Mouse (Mus musculus) heart, embryonic 12.5 days (tissue): ENCODE results near the gene Zdhhc3. TPM values are rescaled to one million over a fixed set of nuclear protein-coding genes. Genes with fewer than 3 reads are reported as not detected.

ENCODE experiments used
- ATAC-seq: fragments of 200-750 bp; cut with Nextera tagmentation; 2 replicates; pipeline ENCODE4 v1.8.0; 2017; ENCODE audit warnings: moderate TSS enrichment, moderate library complexity; ENCODE audit not compliant: insufficient number of reproducible peaks, low FRiP score
- H3K27ac ChIP-seq: fragments of 300-500 bp; sonication (generic); 2 replicates; pipeline ENCODE4 v1.5.1; 2016; ENCODE audit warnings: mild to moderate bottlenecking, moderate library complexity; ENCODE audit not compliant: poor library complexity, severe bottlenecking
- H3K27me3 ChIP-seq: fragments of 300-500 bp; sonication (generic); replicated peaks from 2 replicates; pipeline ENCODE4 v1.6.1; 2016; ENCODE audit warnings: mild to moderate bottlenecking, moderate library complexity
- H3K36me3 ChIP-seq: fragments of 300-500 bp; sonication (generic); 2 replicates; pipeline ENCODE4 v1.6.1; 2016; ENCODE audit warnings: mild to moderate bottlenecking, moderate library complexity
- H3K4me1 ChIP-seq: fragments of 300-500 bp; sonication (generic); replicated peaks from 2 replicates; pipeline ENCODE4 v1.6.1; 2016; ENCODE audit warnings: mild to moderate bottlenecking
- H3K4me2 ChIP-seq: fragments of 300-500 bp; sonication (generic); 2 replicates; pipeline ENCODE4 v1.6.1; 2016; ENCODE audit warnings: mild to moderate bottlenecking, moderate library complexity
- H3K4me3 ChIP-seq: fragments of 300-500 bp; sonication (generic); 2 replicates; pipeline ENCODE4 v1.5.1; 2016; ENCODE audit warnings: mild to moderate bottlenecking
- H3K9ac ChIP-seq: fragments of 300-500 bp; sonication (generic); 2 replicates; pipeline ENCODE4 v1.6.1; 2016; ENCODE audit warnings: mild to moderate bottlenecking, moderate library complexity
- H3K9me3 ChIP-seq: fragments of 300-500 bp; sonication (generic); replicated peaks from 2 replicates; pipeline ENCODE4 v1.6.1; 2016; ENCODE audit warnings: mild to moderate bottlenecking, moderate library complexity
- WGBS: fragments of 180-500 bp; shearing (Covaris S2); methylation state at CpG from one replicate; pipeline ENCODE4 v1.1.7; 2016; 5-methylcytosine and 5-hydroxymethylcytosine counted together
- polyA plus RNA-seq: library from polyadenylated mRNA; unstranded; fragments of >200 nt; fragmentation: Nextera tagmentation; extraction: Ambion mirVana; gene quantifications from 2 replicates; pipeline ENCODE4 v1.2.1, GENCODE M21; 2016

Gene Zdhhc3
- polyA plus RNA-seq, 1 experiment from 2014 or later: 62.2 TPM

- WGBS: 91% methylated on average over 5 of the region's 5 CpGs
- no peak overlapping the region for H3K9ac ChIP-seq
- no peak overlapping the region for H3K27ac ChIP-seq
- no peaks in the 10 kb centered on the region for H3K9me3 ChIP-seq
- H3K4me2 ChIP-seq: no peak overlapping the region
- no peak overlapping the region for H3K4me3 ChIP-seq
- H3K27me3 ChIP-seq: no peaks in the 10 kb centered on the region
- H3K4me1 ChIP-seq: no peaks in the 10 kb centered on the region
- peaks cover 91% of the 10 kb centered on the region for H3K36me3 ChIP-seq
- ATAC-seq: no peak
Observed at GRCm38 (mm10) chr9:123079149-123079548, 33.9 kb downstream of the Zdhhc3 start.

- Histone ChIP-seq H3K4me1 (peaks cover 7% of the 10 kb centered on the region), H3K4me3 (no peak overlapping the region), H3K9ac (no peak overlapping the region), H3K9me3 (no peaks in the 10 kb centered on the region), H3K27me3 (no peaks in the 10 kb centered on the region), H3K4me2 (no peak overlapping the region), H3K27ac (no peak overlapping the region), H3K36me3 (no peaks in the 10 kb centered on the region)
- WGBS: 62% methylated on average over 3 of the region's 3 CpGs
- no peak for ATAC-seq
Observed at GRCm38 (mm10) chr9:123060172-123060571, 52.8 kb downstream of the Zdhhc3 start.

- Histone ChIP-seq H3K27me3 (no peaks in the 10 kb centered on the region), H3K36me3 (no peaks in the 10 kb centered on the region), H3K4me3 (no peak overlapping the region), H3K9me3 (no peaks in the 10 kb centered on the region), H3K27ac (no peak overlapping the region), H3K4me2 (no peak overlapping the region), H3K4me1 (peaks cover 9% of the 10 kb centered on the region), H3K9ac (no peak overlapping the region)
- no peak for ATAC-seq
Observed at GRCm38 (mm10) chr9:123058724-123059292, 54.2 kb downstream of the Zdhhc3 start.

DNA sequence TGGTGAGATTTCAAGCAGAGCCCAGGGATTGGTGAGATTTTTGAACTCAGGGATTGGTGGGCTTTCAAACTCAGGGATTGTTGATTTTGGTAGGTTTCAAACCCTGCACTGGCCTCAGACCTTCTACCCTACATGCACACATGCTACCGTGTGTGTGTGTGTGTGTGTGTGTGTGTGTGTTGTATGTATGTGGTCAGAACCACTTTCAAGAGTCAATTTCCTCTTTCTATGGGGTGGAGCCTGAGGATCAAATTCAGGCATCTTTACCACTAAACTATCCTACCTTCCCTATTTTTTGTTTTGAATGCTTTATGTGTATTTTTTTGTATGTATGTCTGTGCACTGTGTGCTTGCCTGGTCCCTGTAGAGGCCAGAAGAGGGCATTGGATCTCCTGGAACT is 65.3 kb downstream of the Zdhhc3 start:
- H3K36me3 ChIP-seq: no peaks in the 10 kb centered on the region
- ATAC-seq: no peak
- H3K4me2 ChIP-seq: no peak overlapping the region

GRCm38 (mm10) chr9:123034426-123034825 is 78.6 kb downstream of the Zdhhc3 start, which contains the start of gene Tgm4:
Gene Tgm4 (plus strand): TSS chr9:123034726.
- Histone ChIP-seq H3K36me3 (no peaks in the 10 kb centered on the region), H3K4me3 (no peak within 1 kb of the TSS), H3K9me3 (no peaks in the 10 kb centered on the region), H3K27ac (no peak within 1 kb of the TSS), H3K9ac (no peak within 1 kb of the TSS), H3K4me1 (no peaks in the 10 kb centered on the region), H3K27me3 (no peaks in the 10 kb centered on the region), H3K4me2 (no peak within 1 kb of the TSS)
- no peak for ATAC-seq
- WGBS: 78% methylated on average over 4 of the region's 4 CpGs

More for the DNA sequence above, 65.3 kb downstream of the Zdhhc3 start:
- no peak overlapping the region for H3K27ac ChIP-seq
- no peak overlapping the region for H3K4me3 ChIP-seq
- no peaks in the 10 kb centered on the region for H3K27me3 ChIP-seq
- 80% methylated on average over 1 of the region's 1 CpGs for WGBS
- H3K4me1 ChIP-seq: no peaks in the 10 kb centered on the region
- no peaks in the 10 kb centered on the region for H3K9me3 ChIP-seq
- H3K9ac ChIP-seq: no peak overlapping the region

- Histone ChIP-seq H3K36me3 (no peaks in the 10 kb centered on the region), H3K27ac (no peak overlapping the region), H3K4me1 (no peaks in the 10 kb centered on the region), H3K4me3 (no peak overlapping the region), H3K9me3 (no peaks in the 10 kb centered on the region), H3K27me3 (no peaks in the 10 kb centered on the region), H3K4me2 (no peak overlapping the region), H3K9ac (no peak overlapping the region)
- 80% methylated on average over 13 of the region's 13 CpGs for WGBS
- no peak for ATAC-seq
Observed at GRCm38 (mm10) chr9:123031496-123032246, 81.3 kb downstream of the Zdhhc3 start.

DNA sequence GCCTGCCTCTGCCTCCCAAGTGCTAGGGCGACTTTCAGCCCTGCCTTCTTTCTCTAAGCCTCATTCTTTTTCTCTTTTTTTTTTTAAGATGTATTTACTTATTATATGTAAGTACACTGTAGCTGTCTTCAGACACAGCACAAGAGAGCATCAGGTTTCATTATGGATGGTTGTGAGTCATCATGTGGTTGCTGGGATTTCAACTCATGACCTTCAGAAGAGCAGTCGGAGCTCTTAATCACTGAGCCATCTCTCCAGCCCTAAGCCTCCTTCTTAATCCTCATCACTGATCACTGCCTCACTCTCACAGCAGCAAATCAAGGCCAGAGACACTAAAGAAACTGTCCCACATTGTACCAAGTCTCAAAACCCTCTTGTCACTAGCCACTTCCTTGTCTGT is 88.8 kb downstream of the Zdhhc3 start:
- H3K4me2 ChIP-seq: no peak overlapping the region
- H3K4me3 ChIP-seq: no peak overlapping the region
- ATAC-seq: no peak
- H3K27ac ChIP-seq: no peak overlapping the region
- WGBS: 79% methylated on average over 2 of the region's 2 CpGs
- H3K27me3 ChIP-seq: no peaks in the 10 kb centered on the region
- H3K9me3 ChIP-seq: no peaks in the 10 kb centered on the region
- H3K4me1 ChIP-seq: peaks cover 8% of the 10 kb centered on the region
- H3K36me3 ChIP-seq: no peaks in the 10 kb centered on the region
- H3K9ac ChIP-seq: no peak overlapping the region

DNA sequence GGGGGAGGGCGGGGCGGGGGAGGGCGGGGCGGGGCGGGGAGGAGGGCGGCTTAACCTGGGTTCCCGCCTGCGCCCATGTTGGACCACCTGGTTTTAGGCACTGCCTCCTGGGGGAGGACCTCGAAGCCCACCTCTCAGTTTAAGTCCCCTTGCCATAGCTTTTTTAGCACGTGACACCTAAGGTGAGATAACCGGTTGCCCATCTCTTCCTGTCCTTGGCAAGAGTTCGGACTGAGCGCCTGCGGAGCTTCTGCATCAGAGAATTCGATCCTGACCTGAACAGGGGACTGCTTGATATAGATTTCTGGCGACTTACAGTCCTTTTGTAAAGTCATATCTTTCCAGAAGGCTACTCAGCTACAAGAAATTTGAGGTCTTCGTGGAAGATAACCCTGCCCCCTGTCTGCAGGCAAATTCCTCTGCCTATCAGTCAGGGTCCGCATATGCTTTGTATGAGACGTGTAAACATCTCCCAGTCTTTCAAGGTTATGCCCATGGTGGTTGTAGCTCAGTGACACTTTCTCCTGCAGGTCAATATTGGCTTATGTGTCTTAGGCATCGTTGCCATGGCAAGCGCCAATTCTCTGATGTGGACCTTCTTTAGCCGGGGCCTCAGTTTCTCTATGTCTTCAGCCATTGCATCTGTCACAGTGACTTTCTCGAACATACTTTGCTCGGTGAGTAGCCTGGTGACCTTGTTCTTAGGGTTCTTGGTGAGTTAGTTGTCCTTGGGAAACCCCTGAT is 91.2 kb downstream of the Zdhhc3 start:
- H3K9me3 ChIP-seq: no peaks in the 10 kb centered on the region
- H3K27ac ChIP-seq: peak overlapping the region; percentile 71; the same call in 1 of the 2 replicates
- ATAC-seq: no peak
- WGBS: 35% methylated on average over 18 of the region's 24 CpGs
- H3K27me3 ChIP-seq: no peaks in the 10 kb centered on the region
- peaks cover 10% of the 10 kb centered on the region for H3K4me1 ChIP-seq
- H3K36me3 ChIP-seq: peaks cover 13% of the 10 kb centered on the region
- H3K9ac ChIP-seq: no peak overlapping the region; the same call in 1 of the 2 replicates
- H3K4me3 ChIP-seq: peak overlapping the region; percentile 61
- H3K4me2 ChIP-seq: peak overlapping the region; percentile 73

DNA sequence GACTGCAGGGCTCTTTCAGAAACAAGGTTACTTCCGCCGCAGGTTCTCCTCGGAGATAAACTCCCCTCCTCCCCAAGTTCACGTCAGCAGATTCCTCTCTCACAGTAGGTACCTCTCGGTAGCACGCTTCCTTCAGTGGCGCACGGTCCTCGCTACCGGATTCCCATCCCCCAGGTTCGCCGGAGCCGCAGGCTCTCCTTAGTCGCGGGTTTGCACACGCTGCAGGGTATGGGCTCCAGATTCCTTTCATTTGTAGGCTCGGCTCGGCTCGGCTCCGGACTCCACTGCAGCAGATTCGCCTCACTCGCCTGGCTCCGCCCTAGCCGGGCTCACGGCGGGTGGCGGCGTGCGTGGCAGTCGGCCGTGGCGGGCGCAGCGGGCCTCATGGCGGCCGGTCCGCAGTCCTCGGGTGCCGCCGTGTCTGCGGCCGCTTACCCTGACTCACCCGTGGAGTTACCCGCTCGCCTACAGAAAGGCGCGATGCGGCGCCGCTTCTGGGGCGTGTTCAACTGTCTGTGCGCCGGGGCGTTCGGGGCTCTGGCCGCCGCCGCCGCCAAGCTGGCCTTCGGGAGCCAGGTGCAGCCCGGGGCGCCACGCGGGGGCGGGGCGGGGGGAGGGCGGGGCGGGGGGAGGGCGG is 91.9 kb downstream of the Zdhhc3 start, which contains the start of gene Tmem42:
TSS of gene Tmem42 (plus strand) at position 332 of the 637 bp plus-strand sequence.
- peaks cover 17% of the 10 kb centered on the region for H3K36me3 ChIP-seq
- under 1% methylated on average over 55 of the region's 69 CpGs for WGBS

More for the DNA sequence above, 91.9 kb downstream of the Zdhhc3 start, which contains the start of gene Tmem42:
- no peaks in the 10 kb centered on the region for H3K27me3 ChIP-seq
- peak within 1 kb of the TSS; percentile 71 for H3K27ac ChIP-seq
- H3K9me3 ChIP-seq: no peaks in the 10 kb centered on the region
- peak within 1 kb of the TSS; percentile 61 for H3K4me3 ChIP-seq
- peak within 1 kb of the TSS; percentile 73 for H3K4me2 ChIP-seq
- H3K4me1 ChIP-seq: peaks cover 10% of the 10 kb centered on the region
- ATAC-seq: peak; percentile 95
- H3K9ac ChIP-seq: peak within 1 kb of the TSS; percentile 75
